Mouse (Mus musculus) mammary gland, adult 2 months (tissue): ENCODE measurements around the gene Pate1. TPM values are rescaled to one million over a fixed set of nuclear protein-coding genes. Genes with fewer than 3 reads are reported as not detected.

ENCODE experiments used
- polyA plus RNA-seq: library from polyadenylated mRNA; depleted of rRNA; stranded (reverse); fragments of >200 nt; gene quantifications from 2 replicates; pipeline ENCODE4 v1.2.3, GENCODE M21; 2012; ENCODE audit warnings: low replicate concordance; rRNA removed

Pate1 gene
- polyA plus RNA-seq = not detected in 2 replicates

GRCm38 (mm10) chr9:35687013-35687412, at the start of gene Pate1:
Gene Pate1 (minus strand): TSS chr9:35687390.

GRCm38 (mm10) chr9:35648102-35648501, 39.1 kb downstream of the Pate1 start, which contains the start of gene Pate3:
Gene Pate3 (minus strand): TSS chr9:35648202.

Other genes with a start within 250 kb of the Pate1 start
- gene Gm1113, start 169.1 kb downstream of the Pate1 start, polyA plus RNA-seq = not detected in 2 replicates
- 0.05 and 0.07 TPM in 2 replicates for gene Ddx25, start 128.9 kb downstream of the Pate1 start, polyA plus RNA-seq
- gene Pus3, start 128.8 kb downstream of the Pate1 start, polyA plus RNA-seq = 1.2 and 3.8 TPM in 2 replicates
- gene Pate2, start 117.1 kb downstream of the Pate1 start, polyA plus RNA-seq = 0.13 TPM in 1 of 2 replicates, not detected in the other
- gene Hyls1, start 117.0 kb downstream of the Pate1 start, polyA plus RNA-seq = 1.7 and 2.6 TPM in 2 replicates
- not detected in 2 replicates for gene Pate4, start 75.4 kb downstream of the Pate1 start, polyA plus RNA-seq
- not detected in 2 replicates for gene Pate3, start 39.2 kb downstream of the Pate1 start, polyA plus RNA-seq
- not detected in 2 replicates for gene Gm17677, start 53.7 kb upstream of the Pate1 start, polyA plus RNA-seq
- gene Gm17727, start 90.7 kb upstream of the Pate1 start, polyA plus RNA-seq = not detected in 2 replicates
- gene Gm27235, start 102.7 kb upstream of the Pate1 start, polyA plus RNA-seq = not detected in 2 replicates
- not detected in 2 replicates for gene D730048I06Rik, start 102.7 kb upstream of the Pate1 start, polyA plus RNA-seq
- not detected in 2 replicates for gene 9230110F15Rik, start 156.8 kb upstream of the Pate1 start, polyA plus RNA-seq
- not detected in 2 replicates for gene 9230113P08Rik, start 221.0 kb upstream of the Pate1 start, polyA plus RNA-seq